Mouse (Mus musculus) lung, postnatal 10 days (tissue): ENCODE measurements around the gene Gemin4.
"Not testable (repeated sequence)": the region's sequence is repeated elsewhere in the genome, so short reads cannot be mapped to it uniquely, and the experiment has no call there.

ENCODE experiments used
- DNase-seq: peaks from one replicate; pipeline ENCODE4 v3.0.0; 2021

The Gemin4 gene

DNA sequence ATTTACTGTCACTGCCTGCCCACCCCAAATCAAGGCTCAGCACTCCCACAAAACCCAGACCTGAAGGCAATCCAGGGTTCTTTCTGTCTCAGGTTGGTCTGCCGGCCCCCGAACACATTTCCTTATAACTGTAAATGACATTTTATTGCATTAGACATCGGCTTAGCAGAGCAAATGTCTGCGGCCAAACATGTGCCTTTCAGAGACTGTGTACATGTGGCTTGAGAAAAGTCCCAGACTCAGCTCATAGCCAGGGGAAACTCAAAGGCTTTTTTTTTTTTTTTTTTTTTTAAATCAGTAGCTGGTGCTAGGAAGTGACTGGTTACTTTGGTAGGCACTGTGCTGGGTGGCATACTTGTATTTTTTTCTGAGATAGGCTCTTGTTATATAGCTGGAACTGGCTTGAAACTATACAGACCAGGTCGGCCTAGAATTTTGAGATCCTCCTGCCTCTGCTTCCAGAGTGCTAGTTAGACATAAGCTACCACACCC, 1.4 kb downstream of the Gemin4 start:
- no peak for DNase-seq

DNA sequence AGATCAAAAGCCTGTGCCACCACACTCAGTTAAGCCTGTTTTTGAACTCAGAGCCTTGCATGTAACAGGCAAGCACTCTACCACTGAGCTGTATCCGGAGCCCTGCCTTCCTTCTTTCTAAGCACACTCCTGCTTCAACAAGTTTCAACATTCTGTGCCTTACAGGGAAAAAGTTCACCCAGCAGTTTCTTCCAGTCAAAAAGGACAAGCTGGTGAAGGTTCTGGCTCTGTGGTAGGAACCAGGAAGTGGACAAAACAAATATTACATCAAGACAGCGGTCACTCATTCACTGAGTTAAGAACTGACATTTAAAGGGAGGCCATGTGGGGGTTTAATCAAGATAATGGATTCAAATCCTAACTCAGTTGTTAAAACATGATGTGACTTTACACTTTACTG, 2.5 kb downstream of the Gemin4 start:
- no peak for DNase-seq

DNA sequence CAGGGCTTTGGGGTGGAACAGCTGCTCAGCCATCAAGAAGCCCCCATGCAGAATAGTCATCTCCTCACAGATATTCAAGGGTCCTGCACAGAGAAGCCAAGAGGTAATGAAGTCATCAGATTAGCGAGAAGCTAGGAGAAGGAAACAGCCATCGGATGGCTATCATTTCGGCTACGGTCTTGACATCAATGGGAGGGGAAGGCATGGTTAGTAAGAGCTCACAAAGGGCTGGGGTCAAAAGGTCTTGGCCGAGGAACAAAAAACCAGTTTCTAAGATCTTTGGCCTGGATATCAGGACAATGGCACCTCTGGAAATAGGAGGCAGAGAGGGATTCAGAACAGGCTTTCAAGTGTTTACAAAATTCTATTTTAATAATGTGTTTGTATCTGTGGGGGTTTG, 3.6 kb downstream of the Gemin4 start:
- DNase-seq = no peak

DNA sequence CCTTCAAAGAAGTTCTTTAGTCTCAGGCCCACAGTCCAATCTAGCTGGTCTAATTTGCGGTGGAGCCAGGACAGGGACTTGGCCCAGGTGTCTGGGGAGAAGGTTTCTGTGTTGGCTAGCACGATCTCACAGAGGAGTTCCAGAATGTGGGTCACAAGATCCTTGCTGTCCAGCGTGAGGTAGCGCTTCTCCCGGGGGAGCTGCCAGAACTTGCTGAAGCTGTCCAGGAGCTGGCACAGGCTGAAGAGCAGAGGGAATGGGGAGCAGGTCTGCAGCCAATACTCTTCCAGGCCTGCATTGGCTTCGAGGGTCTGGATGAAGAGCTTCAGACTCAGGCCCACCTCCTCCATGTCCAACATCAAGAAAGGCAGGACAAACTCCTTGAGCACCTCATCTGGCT, 5.9 kb downstream of the Gemin4 start:
- DNase-seq = not testable (repeated sequence)

DNA sequence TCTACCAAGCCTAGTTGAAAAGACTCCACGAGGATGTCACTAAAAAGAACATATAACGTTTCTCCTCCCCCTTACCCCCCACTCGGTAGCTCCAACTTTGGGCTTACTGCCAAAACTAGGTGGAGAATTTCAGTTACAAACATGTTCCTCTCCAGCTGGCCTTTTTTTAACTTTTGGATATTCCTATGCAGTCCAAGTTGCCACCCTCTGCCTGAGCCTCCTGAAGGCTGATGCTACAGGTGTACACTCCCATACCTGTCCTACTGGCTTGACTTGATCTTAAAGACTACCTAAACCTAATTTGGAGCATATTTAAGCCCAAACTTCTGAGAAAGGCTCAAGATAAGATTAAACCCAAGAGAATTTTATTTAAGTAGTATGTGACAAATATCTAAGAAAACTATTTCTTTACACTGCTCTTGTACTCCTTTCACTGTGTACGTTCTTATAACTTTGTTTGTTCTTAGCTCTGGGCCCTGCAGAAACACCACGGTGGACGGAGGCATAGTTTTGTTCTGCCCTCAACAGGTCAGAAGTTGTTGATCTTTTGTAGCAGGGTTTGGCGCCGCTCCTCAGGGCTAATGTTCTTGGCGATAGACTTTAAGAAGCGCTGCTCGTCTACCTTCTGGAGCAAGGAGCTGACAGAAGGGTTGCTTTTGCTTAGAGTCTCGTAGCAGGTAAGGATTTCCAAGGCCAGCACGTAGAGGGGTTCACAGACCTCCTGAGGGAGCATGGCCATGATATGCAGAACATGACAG, 7.1 kb downstream of the Gemin4 start:
- DNase-seq = no peak

DNA sequence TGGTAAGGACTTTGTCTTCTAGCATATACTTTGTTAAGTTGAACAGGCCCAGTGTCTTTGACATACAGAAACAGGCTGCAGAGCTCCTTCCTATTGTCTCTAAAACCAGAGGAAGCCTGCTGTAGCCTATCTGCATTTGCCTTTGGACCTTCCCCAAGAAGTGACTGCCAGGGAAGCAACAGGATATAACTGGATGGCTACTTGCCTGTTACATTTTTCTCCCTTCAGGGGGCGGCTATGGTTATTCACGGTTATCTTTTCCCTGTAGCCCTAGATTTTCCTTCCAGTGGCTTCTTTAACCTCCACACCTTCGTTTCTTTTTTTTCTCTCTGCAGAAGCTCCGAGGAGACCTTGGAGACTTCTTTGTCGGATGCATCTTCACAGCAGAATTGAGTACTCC, 10.7 kb downstream of the Gemin4 start:
- DNase-seq = no peak

DNA sequence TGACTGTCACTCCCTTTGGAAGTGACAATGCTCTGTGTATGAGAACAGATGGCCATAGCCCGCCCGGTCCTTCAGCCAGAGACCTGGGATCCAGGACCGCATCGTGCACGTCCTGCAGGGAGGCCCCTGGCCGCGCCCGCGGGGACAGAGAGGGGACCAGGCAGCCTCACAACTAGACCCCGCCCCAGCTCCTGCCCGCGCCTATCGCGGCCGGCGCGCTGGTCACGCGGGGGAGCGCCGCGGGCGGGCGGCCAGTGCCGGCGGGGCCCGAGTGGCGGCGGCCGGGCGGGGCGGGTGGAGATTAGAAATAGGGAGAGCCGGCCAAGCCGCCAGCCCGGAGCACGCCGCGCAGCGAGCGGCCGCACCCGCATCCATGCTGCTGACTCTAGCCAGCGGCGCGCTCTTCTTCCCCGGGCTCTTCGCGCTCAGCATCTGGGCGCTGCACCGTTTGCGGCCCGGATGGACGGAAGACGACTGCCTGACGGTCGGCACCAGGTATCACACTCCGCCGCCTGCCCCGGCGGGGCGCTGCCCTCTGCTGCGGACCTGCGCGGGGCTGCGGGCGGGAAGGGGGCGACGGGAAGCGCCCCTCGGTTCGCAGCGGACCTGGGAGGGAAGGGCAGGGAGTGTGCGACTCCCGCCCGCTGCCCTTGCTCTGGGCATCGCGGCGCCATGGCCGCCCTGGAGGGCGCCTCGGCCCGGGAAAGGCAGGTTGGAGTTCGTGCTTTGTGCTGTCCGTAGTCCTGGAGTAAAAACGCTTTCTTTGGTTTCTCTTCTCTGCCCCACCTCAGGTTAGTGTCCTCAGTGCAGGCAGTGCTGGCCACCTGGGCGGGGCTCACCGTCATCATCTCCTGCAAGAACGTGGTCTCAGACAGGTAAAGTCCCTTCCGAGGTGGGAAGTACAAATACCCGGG, 15.4 kb downstream of the Gemin4 start:
- peak; percentile 92 for DNase-seq

DNA sequence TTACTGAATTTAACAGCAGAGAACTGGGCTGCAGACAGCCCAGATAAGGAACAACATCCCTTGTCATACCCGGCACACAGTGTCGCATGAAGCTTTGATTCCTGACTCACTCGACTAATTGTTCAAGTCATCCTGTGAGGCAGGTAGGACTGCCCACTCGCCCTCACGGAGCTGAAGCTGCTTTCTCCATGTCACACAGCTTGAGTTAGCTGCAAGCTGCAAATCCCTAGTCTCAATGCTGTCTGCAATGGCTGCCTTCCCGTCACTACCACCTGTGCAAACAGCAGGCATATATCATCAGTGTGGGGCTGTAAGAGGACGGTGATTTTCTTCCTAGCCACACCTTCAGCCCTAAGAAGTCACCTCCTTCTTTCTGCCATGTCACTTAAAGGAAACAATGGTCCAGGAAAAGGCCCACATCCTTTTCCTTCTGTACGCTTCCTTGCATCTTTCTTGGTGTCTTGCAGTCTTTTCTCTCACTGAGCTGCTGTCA, 20.4 kb downstream of the Gemin4 start:
- no peak for DNase-seq

DNA sequence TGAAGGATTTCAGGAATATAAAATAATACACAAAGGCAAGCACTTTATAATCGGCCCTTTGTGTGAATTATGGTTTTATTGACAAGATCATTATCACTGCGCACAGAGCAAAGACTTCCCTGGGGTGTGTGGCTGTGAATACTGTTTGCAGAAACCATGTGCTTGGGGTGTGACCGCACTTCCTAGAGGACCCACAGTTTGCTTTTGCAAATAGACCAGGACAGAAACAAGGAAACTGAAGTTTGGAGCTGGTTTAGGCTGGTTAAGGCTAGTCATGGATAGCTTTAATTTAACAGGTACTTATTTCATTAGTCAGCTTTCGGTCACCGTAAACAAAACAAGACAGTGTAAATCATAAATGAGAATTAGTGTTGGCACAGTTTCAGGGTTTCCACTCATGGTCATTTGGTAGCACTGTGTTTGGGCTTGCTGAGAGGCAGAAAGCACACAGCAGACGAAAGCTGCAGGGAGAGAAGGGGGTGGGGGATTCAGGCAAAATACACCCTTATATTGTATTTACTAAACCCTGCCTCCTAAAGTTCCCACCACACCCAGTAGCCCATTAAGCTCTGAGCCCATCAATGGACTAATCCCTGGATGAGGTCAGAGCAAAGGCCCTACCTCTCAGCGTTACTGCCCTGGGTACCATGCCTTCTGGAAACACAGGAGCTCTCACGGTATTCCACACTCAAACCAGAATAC, 21.0 kb downstream of the Gemin4 start:
- DNase-seq = no peak

DNA sequence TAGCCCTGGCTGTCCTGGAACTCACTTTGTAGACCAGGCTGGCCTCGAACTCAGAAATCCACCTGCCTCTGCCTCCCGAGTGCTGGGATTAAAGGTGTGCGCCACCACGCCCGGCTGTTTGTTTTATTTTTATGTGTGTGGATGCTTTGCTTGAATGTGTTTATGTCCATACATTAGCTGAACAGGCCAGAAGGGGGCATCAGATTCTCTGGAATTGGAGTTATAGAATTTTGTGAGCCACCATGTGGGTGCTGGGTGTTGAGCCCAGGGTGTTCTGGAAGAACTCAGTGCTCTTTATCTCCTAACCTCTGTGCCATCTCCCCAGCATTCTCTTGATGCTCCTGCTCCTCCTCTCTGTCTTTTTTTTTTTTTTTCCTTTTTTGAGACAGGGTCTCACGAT, 30.6 kb downstream of the Gemin4 start:
- DNase-seq = no peak

DNA sequence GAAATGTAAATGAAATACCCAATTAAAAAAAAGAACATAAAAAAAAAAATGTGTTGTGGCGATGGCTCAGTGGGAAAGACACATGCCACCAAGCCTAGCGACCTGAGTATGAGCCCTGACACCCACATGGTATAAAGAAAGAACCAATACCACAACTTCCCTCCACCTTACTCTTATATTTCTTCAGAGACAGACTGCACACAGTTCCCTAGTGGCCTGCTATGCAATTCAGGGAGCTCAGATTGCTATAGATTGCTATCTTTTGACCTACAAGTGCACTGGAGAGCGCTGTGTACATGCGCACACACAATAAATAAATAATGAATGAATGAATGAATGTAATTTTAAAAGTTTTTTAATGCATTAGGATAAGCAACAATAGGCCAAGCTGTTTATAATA, 33.7 kb downstream of the Gemin4 start:
- DNase-seq = no peak

DNA sequence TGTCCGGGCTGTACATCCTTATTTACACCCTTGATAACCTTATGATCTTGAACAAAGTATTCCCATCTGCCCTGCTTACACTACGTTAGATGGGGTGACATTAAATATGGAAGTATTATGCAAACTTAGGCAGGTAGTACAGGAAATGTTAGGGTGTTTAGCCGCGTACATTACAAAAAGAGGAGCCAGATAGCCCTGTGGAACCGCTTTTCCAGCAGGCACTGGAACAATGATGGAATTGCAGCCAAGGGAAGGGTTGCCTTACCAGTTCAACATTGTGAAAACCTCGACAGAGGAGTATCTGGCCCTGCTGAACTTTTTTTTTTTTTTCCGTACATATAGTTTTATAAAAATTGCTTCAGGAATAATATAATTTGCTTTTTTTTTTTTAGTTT, 37.3 kb downstream of the Gemin4 start:
- peak; percentile 19 for DNase-seq

DNA sequence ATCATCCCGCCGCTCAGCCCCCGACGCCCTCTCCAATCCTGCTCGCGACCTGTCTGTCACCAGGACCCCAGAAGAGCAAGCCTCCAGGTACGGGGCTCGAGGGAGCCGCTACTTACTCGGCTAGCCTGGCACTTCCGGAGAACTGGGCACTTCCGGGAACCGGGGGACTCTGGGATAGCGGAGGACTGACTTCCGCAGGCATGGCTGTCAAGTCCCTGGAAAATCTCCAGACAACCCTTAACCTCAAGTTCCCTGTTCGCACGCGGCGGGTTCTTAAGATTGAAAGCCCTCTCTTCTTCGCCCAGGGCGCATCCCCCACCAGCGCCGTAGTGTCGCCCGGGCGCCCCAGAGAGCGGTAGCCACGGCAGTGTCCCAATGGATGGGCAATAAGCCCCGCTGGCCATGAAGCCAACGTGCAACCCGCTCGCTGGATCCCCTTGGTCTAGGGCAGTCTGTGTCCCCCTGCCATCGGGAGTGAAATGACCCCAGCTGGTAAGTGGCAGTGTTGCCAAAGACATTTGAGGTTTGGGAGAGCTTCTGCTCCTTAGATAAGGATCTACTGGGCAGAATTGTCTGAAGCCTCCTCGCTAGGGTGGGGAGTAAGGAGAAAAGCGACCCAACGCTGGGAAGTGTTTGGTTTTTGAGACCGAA, 37.8 kb downstream of the Gemin4 start, which contains the start of the genes Vps53 and Fam57a:
Gene Vps53 (minus strand): TSS at position 153 of the 651 bp plus-strand sequence.
Gene Fam57a (plus strand): TSS at position 177 of the 651 bp plus-strand sequence.
- peak; percentile 92 for DNase-seq

DNA sequence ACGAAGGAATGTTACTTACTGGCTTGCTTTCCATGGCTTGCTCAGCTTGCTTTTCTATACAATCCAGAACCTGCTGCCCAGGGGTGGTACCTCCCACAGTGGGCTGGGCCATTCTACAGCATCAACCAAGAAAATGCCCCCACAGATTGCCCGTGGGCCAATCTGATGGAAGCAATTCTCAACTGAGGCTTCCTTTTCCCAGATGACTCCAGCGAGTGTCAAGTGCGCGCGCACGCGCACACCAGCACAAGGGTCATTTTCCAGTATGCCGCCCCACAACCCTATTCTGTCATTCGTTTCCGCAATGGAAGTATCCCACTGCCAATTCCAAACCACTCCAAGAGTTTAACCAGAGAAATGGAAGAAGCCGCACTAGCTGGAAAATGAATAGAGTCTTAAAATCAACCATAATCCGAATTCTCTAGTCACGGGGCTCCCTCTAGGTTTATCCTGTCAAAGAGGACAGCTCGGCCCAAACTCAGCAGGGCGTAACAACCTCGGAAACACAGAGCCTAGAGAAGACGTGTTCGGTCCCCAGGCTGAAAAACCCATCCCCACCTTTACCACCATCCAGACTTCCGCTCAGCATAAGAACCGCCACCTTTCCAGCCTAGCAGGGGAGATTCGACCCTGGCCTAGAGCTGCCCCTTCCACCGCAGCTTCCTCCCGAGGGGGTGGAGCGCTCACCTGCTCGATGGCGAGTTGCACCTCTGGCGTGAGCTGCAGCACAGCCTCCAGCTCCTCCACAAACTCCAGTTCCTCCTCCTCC, 38.6 kb downstream of the Gemin4 start:
- peak; percentile 54 for DNase-seq

DNA sequence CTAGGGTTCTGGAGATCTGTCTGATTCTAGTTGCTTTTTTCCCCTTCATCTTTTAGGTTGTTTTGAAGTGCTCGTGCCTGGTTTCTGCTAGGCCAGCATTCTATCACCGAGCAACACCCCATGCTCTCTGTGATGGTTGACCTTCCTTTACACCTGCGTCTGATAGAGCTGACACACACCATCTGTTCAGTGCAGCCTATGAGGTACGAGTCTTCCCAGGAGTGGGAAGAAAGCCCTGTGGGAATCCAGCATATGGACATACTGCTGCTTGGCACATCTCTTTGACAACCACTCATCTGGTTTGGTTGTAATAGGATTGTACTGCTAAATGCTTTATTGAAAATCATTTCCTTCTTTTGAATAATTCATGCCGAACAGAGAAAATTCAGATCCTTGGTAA, 47.3 kb downstream of the Gemin4 start:
- no peak for DNase-seq

DNA sequence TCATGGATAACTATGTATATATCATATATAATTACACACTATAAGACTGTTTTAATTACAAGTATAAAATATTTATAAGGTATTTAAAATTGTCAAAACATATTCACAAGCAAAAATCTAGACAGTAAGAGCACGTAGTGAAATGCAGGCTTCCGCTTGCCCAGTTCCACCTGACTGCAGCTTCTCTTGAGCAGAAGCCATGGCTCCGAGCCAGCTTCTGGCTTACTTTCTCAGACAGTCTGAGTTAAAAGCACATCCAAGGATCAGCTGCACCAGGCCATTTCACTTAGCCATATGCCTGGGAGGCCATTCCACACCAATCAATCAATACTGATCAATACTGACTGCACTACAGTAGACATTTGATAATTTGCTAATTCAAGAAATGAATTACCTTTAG, 48.5 kb downstream of the Gemin4 start:
- no peak for DNase-seq

DNA sequence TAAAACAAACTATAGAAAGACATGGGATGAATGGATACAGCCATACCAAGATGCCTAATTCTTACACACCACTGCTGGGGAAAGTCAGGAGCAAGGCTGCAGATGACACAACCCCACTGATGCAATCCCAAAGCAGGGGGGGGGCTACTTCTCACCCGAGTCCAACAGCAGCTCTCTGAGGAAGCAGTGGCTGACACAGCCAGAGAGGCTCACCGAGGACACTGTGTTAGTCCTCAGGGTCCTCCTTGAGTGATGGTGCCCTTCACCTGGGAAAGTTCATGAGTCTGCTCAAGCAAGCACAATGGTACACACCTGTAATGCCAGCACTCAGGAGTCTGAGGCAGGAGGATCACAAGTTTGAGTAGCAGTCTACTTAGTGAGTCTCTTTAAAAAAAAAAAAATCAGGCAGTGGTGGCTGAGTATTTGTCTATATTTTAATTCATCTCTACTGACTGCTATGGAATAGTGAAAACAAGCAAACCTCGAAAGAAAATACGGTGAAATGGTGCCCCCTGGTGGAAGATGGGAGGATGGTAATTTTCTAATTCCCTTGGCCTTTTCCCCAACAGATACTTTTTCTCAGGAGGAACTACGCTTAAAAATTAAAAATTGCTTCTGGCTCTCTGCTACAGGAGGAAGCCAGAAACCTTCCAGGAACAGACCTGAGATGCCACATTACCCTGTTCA, 50.2 kb downstream of the Gemin4 start:
- DNase-seq = peak; percentile 85

DNA sequence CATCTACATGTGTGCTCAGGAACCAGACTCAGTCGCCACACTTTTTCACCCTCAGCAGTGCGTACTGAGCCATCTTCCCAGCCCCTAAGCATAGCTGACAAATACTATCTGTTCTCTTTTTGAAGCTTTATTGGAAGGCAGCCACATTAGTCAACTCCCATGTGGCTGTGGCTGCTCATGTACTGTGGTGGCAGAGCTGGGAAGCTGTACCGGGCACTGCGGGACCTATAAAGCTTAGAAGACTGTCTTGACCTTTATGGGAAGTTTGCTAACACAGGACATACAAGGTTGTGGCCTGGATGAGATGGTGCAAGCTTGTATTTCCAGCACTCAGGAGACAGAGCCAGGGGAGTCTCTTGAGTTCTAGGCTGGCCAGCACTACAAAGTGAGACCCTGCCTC, 50.8 kb downstream of the Gemin4 start:
- DNase-seq = no peak
